Mouse (Mus musculus) thymus, adult 2 months (tissue): ENCODE results near the gene Aarsd1. TPM values are rescaled to one million over a fixed set of nuclear protein-coding genes. Genes with fewer than 3 reads are reported as not detected.

Source experiments
- DNase-seq: peaks from one replicate; pipeline ENCODE4 v3.0.0; 2021
- H3K27ac ChIP-seq: fragments of 200-500 bp; 2 replicates; pipeline ENCODE4 v1.5.1; 2012; ENCODE audit warnings: low read length, control low read depth; ENCODE audit not compliant: control insufficient read depth, insufficient read depth
- H3K27me3 ChIP-seq: fragments of 200-500 bp; 2 replicates; pipeline ENCODE4 v1.6.1; 2012; ENCODE audit warnings: mild to moderate bottlenecking, low read length, moderate library complexity, mixed read lengths; ENCODE audit not compliant: control insufficient read depth, insufficient read depth
- H3K36me3 ChIP-seq: fragments of 200-500 bp; 2 replicates; pipeline ENCODE4 v1.6.1; 2012; ENCODE audit warnings: mild to moderate bottlenecking, low read length, moderate library complexity; ENCODE audit not compliant: control insufficient read depth, insufficient read depth
- H3K4me1 ChIP-seq: fragments of 200-500 bp; replicated peaks from 2 replicates; pipeline ENCODE4 v1.6.1; 2012; ENCODE audit warnings: low read length; ENCODE audit not compliant: control insufficient read depth, insufficient read depth
- H3K4me3 ChIP-seq: fragments of 200-500 bp; 2 replicates; pipeline ENCODE4 v1.5.1; 2012; ENCODE audit warnings: mild to moderate bottlenecking, low read length, control low read depth, moderate library complexity; ENCODE audit not compliant: control insufficient read depth, insufficient read depth
- CTCF ChIP-seq: fragments of 200-500 bp; IDR thresholded peaks from 2 replicates; pipeline ENCODE4 v1.5.1; 2012; ENCODE audit warnings: mild to moderate bottlenecking, control low read depth, low read length, moderate library complexity, borderline replicate concordance; ENCODE audit not compliant: control insufficient read depth, poor library complexity, insufficient read depth; ENCODE audit errors: extremely low read depth
- POLR2A ChIP-seq: fragments of 200-500 bp; IDR thresholded peaks from 2 replicates; pipeline ENCODE4 v1.6.1; 2012; ENCODE audit warnings: mild to moderate bottlenecking, low read length, control low read depth, moderate library complexity; ENCODE audit not compliant: control insufficient read depth, poor library complexity, insufficient read depth; ENCODE audit errors: extremely low read depth
- WGBS: fragments of 180-500 bp; shearing (Covaris S2); methylation state at CpG from one replicate; pipeline ENCODE4 v1.1.7; 2018; 5-methylcytosine and 5-hydroxymethylcytosine counted together
- polyA plus RNA-seq: library from polyadenylated mRNA; depleted of rRNA; stranded (reverse); fragments of >200 nt; gene quantifications from 2 replicates; pipeline ENCODE4 v1.2.3, GENCODE M21; 2012; rRNA removed

Gene Aarsd1
- polyA plus RNA-seq, 1 experiment: 33.4 TPM

DNA sequence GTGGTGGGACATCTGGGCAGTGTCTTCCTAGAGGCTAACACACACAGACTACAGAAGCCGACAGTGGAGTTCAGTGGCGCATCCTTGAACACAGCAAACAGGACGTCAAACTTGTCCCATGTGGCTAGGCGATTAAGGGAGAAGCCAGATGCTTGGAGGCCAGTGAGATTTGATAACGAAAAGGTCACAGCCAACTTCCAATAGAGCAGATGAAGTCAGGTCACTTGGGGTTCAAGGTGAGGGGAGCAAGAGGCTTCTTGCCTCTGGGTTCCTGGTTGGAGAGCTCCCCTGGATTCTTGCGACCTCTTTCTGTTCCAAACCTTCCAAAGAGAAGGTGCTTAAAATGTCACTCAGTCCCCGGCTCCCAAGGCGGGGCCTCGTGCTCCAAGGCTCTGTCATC, 57.6 kb downstream of the Aarsd1 start:
- no peak for DNase-seq

DNA sequence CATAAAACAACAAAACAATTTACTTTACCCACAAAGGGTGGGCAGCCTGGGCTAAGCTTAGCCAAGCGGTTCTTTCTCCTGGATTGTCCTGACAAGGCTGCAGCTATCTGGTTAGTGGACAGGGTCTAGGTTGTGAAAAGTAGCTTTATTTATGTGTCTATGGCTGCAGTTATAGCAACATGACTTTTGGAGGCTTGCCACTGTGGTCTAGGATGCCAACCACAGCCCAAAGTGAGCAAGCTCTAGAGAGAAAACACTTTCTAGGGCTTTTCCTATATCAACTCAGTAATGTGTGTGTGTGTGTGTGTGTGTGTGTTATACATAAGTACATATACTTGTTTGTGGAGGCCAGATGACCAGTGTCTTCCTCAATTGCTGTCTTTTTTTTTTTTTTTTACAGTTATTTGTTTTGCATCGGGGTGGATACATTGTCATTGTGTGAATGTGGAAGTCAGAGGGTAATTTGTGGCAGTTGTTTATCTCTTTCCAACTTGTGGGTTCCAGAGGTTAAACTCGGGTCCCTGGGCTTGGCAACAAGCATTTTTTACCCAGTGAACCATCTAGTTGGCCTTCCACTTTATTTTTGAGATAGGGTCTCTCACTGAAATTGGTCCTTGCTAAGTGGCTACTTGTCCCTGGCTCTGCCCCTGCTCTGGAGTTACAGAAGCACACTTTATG, 59.8 kb downstream of the Aarsd1 start:
- WGBS: 31% methylated on average over 3 of the region's 3 CpGs
- H3K27ac ChIP-seq: no peak overlapping the region
- no peaks in the 10 kb centered on the region for H3K27me3 ChIP-seq
- no peak for DNase-seq
- TF ChIP-seq POLR2A (no peak), CTCF (no peak)
- peaks cover 28% of the 10 kb centered on the region for H3K4me1 ChIP-seq
- no peak overlapping the region for H3K4me3 ChIP-seq
- H3K36me3 ChIP-seq: no peaks in the 10 kb centered on the region

More for the DNA sequence above, 57.6 kb downstream of the Aarsd1 start:
- H3K4me3 ChIP-seq: no peak overlapping the region
- TF ChIP-seq CTCF: no peak
- H3K27me3 ChIP-seq: no peaks in the 10 kb centered on the region
- peaks cover 32% of the 10 kb centered on the region for H3K4me1 ChIP-seq
- 87% methylated on average over 9 of the region's 9 CpGs for WGBS
- peak overlapping the region; percentile 94 for H3K27ac ChIP-seq
- H3K36me3 ChIP-seq: no peaks in the 10 kb centered on the region

Other genes with a start within 250 kb of the Aarsd1 start
- gene Cntnap1, start 247.1 kb downstream of the Aarsd1 start, polyA plus RNA-seq: 4.5 and 5.3 TPM in 2 replicates
- 11.9 and 12.1 TPM in 2 replicates for gene Plekhh3, start 246.3 kb downstream of the Aarsd1 start, polyA plus RNA-seq
- gene Ccr10, start 242.2 kb downstream of the Aarsd1 start, polyA plus RNA-seq: 2.9 and 3.9 TPM in 2 replicates
- 38.8 and 43.3 TPM in 2 replicates for gene Ezh1, start 191.2 kb downstream of the Aarsd1 start, polyA plus RNA-seq
- gene Ramp2, start 171.6 kb downstream of the Aarsd1 start, polyA plus RNA-seq: 13.5 and 20.5 TPM in 2 replicates
- 88.3 and 92.6 TPM in 2 replicates for gene Vps25, start 163.9 kb downstream of the Aarsd1 start, polyA plus RNA-seq
- 1.2 TPM in 2 replicates for gene Wnk4, start 157.0 kb downstream of the Aarsd1 start, polyA plus RNA-seq
- 0.71 and 0.84 TPM in 2 replicates for gene Cntd1, start 138.6 kb downstream of the Aarsd1 start, polyA plus RNA-seq
- 245 and 273 TPM in 2 replicates for gene Coa3, start 138.5 kb downstream of the Aarsd1 start, polyA plus RNA-seq
- gene Becn1, start 115.3 kb downstream of the Aarsd1 start, polyA plus RNA-seq: 176 and 192 TPM in 2 replicates
- gene Psme3, start 101.4 kb downstream of the Aarsd1 start, polyA plus RNA-seq: 103 and 106 TPM in 2 replicates
- gene Aoc2, start 92.6 kb downstream of the Aarsd1 start, polyA plus RNA-seq: 14.6 and 16.2 TPM in 2 replicates
- 11.8 and 12.1 TPM in 2 replicates for gene Aoc3, start 87.0 kb downstream of the Aarsd1 start, polyA plus RNA-seq
- gene G6pc, start 50.1 kb downstream of the Aarsd1 start, polyA plus RNA-seq: 0.15 and 0.37 TPM in 2 replicates
- gene Gm27029, start 7.2 kb upstream of the Aarsd1 start, polyA plus RNA-seq: 0.49 TPM in 1 of 2 replicates, not detected in the other
- 27.4 and 28.5 TPM in 2 replicates for gene Rundc1, start 7.5 kb upstream of the Aarsd1 start, polyA plus RNA-seq
- 1.3 and 3.1 TPM in 2 replicates for gene Ptges3l, start 7.7 kb upstream of the Aarsd1 start, polyA plus RNA-seq
- gene Rpl27, start 24.7 kb upstream of the Aarsd1 start, polyA plus RNA-seq: 666 and 730 TPM in 2 replicates
- 63.6 and 83.6 TPM in 2 replicates for gene Ifi35, start 30.8 kb upstream of the Aarsd1 start, polyA plus RNA-seq
- 3.5 and 4.3 TPM in 2 replicates for gene Rnd2, start 47.4 kb upstream of the Aarsd1 start, polyA plus RNA-seq
- 67.9 and 73.6 TPM in 2 replicates for gene Vat1, start 48.6 kb upstream of the Aarsd1 start, polyA plus RNA-seq
- gene Brca1, start 134.3 kb upstream of the Aarsd1 start, polyA plus RNA-seq: 4.3 and 6.0 TPM in 2 replicates
- gene Nbr1, start 134.5 kb upstream of the Aarsd1 start, polyA plus RNA-seq: 142 and 145 TPM in 2 replicates
- gene Tmem106a, start 164.6 kb upstream of the Aarsd1 start, polyA plus RNA-seq: 29.5 and 37.1 TPM in 2 replicates
- gene Gm11634, start 181.6 kb upstream of the Aarsd1 start, polyA plus RNA-seq: not detected in 2 replicates
- 36.5 and 39.2 TPM in 2 replicates for gene Rdm1, start 209.6 kb upstream of the Aarsd1 start, polyA plus RNA-seq
- 4.1 and 5.0 TPM in 2 replicates for gene Arl4d, start 247.9 kb upstream of the Aarsd1 start, polyA plus RNA-seq